Mouse (Mus musculus) brain, embryonic 18.5 days (tissue): ENCODE results near the gene Msl1.
A peak's percentile ranks its signal among the peaks of the same experiment; 100 is the strongest.

Source experiments
- DNase-seq: peaks from one replicate; pipeline ENCODE4 v3.0.0-alpha.2; 2012; ENCODE audit warnings: low read depth, low spot score

The Msl1 gene

DNA sequence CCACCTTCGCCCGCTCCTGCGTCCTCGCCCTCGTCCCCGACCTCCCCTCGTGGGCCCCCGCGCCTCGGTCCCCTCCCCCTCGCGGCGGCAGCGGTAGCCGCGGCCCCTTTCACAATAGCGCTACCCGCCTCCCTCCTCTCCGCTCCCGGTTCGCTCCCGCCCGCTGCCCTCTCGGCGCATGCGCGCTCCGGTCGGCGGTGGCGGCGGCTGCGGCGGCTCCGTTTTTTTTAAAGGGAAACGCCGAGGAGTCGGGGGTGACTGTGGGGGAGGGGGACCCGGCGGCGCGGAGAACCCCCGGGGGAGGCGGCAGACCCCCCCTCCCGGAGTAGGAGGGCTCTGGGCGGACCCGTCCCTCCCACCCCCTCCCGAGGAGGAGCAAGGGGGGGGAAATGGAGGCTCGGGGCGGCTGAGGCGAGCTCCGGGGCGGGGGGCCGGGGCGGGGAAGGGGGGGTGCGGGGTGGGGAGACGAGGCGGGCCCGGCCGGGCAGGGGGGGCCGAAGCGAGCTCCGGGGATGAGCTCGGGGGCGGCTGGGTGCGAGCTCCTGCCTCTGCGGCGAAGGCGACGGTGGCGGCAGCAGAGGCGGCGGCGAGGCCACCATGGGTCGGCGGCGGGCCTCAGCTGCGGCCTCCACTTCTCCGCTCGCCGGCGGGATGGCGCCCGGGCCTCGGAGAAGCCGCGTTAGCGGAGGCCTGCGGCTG, at the start of gene Msl1:
Msl1 (plus strand) TSS at position 502 of the 699 bp plus-strand sequence.
- DNase-seq: peak; percentile 79

DNA sequence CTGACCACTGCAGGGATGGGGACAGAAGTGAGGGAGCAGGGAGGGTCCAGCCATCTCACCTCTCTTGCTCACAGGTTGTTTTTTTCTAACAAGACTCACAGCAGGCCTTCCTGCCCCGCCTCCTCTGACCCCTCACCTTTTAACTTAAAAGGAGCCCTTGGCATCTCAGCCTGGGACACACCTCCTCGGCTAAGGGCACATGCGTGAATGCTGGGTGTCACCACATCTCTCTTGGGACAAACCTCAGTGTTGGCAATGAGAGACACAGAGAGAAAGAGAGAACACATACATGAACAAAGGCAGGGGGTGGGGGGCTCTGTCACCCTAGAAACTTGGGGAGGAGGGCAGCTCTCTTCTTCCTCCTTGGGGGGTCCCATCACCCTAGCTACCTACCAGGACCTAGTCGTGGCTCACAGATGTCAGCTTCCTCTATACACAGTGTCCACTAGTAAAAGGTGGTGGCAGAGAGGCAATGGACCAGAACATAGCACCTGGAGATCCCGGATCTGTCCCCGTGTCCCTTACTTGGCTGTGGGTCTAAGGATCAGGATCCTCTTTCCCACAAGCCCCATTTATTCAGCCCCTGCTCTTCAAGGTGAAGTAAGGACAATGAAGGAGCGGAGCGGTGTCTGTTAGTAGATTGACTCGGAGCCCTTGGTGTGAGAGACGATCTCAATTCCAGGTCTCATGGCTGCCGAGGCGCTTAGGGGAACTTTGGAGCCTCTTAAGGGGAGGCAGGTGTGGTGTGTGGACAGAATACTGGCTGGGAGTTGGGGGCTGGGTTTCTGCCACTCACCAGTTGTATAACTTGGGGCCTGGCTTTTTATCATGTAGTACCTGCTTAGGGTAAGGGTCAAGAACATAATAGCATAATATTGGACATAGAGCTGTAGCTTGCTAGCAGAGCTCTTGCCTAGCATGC, 49.1 kb upstream of the Msl1 start:
- no peak for DNase-seq

DNA sequence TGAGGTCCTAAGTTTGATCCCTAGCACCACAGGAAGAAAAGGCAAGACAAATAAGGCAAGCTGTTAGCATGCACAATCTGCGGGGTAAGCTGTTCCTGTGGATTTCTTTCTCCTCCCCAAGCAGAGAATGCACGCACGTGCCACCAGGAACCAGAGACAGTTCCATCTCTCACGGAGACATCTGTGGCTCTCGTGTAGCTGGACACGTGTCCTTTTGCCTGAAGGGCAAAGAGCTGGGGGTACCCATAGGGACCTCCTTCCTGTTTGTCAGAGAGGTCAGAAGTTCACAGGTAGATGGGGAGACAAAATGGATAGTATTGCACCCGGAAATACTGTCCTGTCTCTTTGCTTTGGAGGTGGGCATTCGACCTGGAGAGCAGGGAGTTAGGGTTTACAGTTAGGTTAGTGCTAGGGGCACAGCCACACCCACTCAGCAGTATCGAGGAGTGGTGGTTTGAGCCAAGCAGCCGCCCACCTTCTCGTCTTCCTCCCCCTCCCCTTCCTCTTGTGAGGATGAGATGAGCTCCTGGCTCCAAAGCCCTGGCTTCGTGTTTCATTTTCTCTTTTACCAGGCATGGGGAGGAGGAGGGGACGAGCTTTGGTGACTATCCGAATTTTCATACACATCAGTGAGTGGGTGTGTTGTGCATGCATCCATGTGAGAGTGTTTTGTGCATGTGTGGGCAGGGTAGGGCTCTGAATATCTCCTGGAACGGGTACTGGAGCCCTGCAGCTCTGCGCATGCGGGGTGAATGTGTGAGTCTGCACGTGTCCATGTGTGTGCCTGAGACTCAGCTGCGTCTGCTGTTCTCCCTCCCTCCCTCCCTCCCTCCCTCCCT, 48.2 kb upstream of the Msl1 start:
- DNase-seq: peak; percentile 88

DNA sequence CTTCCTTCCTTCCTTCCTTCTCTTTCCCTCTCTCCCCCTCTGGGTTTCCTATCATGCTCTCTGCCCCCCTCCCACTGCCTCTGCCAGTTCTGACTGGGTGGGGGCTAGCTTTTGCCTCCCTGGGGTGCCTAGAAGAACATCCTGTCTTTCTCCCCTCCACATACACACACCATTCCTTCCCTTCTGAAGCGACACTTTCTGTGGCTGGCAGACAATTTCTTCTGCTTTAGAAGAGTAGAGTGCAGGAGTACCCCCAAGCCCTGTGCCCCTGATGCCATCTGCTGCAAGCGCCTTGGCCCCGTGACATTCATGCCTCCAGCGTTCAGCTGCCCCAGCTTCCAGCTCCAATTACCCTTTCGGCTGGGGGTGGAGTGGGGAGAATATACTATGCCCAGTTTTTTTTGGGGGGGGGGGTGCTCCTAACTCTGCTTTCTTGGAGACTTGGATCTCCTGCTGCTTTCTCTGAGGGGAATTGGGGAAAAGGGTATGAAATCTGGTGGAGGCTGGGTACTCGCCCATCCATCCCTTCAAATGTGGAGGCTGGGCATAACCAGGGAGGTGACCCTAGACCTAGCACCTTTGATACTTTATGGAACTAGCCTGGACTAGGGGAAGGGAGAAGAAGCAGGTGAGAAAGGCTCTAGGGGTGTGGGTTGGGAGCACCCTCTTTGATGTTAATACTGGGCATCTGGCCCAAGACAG, 47.4 kb upstream of the Msl1 start:
- no peak for DNase-seq

DNA sequence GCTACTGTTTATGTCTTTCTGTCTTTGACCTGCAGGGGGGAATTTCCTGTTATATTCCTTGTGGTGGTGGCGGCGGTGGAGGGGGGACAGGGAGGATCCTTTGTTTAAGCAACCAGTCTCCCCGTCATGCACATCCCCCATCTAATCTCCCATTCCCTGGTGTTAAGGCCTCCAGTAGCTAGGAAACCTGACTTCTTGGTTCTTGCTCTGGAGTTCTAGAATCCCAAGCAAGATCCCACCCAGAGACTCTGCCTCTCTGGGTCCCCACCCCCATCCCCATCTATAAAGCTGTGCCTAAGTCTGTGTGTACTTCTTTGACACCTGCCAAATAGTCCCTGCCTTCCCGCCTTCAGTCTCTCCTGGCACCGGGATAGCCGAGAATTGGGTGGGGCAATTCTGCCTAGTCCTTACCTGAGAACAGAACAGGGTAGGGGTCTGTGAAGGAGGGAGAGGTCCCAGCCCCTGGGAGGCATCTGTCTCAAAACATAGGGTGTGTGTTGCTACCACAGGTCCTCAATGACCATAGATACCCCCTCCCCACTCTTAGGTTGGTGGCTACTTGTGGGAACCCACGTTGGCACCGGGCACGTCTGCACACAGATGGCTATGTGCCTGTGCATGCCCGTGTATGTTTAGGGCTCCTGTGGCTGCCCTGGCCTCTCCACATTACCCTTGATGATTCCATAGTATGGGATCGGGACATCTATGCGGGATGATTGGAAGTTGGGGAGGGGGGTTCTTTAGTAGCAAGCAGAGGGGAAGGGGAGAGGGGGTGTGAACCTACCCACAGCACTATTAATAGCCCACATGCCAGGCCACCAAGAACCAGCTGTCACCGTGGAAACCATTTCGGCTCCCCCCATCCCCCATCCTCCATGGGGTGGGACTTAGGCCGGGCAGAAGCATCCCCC, 46.6 kb upstream of the Msl1 start:
- DNase-seq: no peak

DNA sequence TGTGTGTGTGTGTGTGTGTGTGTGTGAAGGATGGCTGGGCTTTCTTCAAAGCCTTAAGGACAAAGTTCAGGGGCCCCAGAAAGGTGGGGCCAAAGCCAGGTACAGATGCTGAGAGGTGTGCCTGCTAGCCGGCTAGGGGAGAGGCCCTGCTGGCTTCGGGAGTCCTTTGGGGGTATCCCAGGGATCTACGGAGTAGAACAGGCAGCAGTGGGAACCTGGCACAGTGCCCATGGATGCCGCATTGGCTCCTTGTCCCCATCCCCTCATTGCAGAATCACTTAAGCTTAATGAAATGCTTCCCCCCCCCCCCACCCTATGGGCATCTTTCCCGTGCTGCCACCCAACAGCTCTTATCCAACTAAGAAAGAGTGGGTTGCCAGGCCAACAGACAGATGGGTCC, 45.6 kb upstream of the Msl1 start:
- DNase-seq: no peak

DNA sequence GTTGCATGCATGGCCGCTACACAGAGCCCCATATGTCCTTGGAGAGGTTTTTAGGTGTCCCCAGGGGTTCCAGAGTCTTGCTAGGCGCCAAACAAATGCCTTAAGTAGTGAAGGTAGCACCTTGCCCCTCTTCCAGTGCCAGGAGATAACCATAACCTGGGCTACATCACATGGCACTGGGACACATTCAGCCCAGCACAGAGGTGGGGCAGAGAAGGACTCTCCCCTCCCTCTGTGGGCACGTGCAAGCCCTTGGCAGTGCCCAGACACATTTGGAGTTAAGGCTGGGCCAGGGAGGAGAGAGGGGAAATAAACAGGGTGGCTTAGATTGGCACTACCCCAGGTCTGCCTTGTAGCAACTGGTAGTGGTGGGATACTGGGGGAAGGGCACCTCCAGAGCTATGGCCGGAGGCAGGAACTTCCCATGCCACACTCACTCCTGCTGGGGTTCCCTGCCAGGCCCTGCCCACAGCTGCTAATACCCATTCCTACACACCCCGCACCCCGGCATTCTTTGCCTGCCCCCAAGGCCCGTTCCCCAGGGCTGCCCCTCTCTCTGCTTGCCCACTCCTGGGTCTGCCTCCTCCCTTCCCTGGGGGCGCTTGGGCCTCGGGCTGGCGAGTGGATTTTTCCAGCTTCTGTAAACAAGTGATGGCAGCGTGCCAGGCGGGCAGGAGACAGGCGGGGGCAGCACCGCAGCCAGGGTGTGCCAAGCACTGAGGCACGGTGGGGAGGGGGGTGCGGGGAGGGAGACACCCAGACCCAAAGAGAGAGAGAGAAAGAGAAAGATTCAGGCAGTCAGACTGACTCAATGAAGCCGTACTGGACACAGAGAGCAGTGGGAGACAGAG, 44.7 kb upstream of the Msl1 start:
- no peak for DNase-seq

DNA sequence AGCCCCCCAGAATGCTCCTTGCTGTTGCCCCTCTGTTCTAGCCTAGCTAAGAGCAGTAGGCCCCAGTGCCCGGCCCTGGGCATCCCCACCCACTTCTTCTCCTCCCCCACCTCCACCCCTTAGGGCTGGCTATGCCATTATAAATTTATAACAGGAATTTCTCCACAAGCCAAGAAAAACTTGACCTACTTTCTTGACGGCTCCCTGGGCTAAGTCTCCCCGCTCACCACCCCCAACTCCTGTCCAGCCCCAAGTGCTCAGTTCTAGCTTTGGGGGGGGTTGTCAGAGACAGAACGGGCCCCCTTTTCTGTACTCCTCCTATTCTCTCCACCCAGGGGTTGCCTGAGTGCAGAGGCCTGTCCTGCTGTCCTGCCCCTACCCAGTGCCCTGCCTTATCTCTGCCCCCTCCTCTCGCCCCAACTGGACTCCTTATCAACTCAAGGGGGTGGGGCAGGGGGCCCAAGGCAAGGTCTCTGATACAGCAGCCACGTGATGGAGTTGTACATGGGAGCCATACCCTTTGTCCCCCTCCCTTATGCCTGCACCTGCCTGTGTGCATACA, 44.0 kb upstream of the Msl1 start:
- no peak for DNase-seq

DNA sequence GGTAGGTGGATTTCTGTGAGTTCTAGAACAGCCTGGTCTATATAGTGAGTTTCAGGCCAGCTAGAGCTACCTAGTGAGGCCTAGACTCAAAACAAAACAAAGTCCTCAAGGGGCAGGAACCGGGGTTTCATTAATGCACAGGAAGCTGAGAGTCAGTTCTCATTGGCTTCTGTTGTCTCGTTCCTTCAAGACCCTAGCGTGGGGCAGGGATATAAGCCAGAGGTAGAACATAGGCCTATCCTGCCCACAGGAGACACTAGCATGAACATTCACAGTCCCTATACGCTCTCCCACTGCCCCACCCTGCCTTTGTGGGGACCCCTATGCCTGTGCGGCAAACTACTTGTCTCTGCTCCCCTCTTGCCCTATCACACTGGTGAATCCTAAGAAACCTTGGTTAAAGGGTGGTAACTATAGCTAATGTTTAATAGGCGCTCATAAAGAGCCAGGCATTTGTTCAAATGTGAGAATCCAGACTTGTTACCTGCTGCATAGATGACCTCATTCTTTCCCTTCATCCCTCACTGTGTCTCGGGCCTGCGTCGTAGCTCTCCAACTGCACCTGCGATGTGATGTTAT, 42.7 kb upstream of the Msl1 start:
- no peak for DNase-seq

DNA sequence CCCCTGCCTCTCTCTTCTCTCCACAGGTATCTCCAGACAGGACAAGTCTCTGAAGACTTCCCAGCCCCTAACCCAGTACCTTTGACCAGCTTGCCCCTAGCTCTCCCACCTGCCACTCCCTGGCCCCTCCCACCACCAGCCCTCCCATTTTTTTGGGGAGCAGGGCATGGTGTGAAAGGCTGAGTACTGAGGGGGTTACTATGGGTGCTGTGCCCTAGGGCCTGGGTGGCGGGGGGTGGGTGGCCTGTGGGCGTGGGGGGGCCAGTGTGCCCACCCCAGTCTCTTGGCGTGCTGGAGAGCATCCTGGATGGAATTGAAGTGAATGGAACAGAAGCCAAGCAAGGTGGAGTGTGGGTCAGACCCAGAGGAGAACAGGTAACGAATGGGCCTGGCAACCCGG, 42.1 kb upstream of the Msl1 start:
- no peak for DNase-seq

DNA sequence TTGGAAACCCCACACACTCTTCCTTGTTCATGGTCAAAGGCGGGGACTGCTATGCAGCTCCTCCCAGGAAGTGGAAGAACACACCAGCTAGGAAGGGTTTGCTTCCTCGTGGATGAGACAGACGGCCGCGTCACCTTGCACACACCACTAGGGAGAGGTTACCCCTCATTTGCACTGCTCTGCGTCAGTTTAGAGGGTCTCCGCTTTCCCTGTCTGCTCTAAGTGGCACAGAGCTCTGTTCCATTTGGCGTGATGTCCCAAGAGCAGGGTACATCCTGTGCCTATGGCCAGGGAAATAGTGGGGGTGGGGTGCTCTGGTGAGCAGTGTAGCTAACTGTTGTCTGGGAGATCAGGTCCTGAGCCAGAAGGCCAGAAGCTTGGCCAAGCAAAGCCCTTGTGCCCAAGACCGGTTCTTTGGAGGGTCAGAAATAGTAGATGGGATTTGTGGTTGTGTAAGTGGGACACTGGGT, 41.1 kb upstream of the Msl1 start:
- no peak for DNase-seq

DNA sequence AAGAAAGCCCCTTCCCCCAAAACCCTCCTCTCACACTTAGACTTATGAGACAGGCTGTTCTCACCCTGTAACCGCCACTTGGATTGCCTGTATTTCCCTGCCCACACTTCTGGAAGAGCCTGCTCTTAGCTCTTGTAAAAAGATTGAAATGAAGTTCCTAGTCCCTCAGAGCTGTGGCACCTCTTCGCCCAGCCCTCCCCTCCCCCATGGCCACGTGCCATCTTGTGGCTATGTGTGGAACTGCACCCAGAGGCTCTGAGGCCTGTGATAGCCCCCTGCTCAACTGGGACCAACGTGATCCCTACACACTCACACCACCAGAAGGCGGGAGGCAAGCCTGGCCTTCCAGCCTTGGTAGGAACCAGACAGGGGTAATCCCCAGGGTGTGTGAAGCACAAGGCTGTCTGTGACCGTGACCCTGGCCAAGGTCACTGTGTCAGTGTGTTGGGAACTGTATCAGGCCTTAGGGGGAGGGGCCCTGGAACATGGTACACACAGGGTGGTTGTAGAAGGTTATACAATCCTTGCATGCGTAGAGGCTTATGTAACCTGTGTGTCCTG, 40.6 kb upstream of the Msl1 start:
- DNase-seq: no peak

DNA sequence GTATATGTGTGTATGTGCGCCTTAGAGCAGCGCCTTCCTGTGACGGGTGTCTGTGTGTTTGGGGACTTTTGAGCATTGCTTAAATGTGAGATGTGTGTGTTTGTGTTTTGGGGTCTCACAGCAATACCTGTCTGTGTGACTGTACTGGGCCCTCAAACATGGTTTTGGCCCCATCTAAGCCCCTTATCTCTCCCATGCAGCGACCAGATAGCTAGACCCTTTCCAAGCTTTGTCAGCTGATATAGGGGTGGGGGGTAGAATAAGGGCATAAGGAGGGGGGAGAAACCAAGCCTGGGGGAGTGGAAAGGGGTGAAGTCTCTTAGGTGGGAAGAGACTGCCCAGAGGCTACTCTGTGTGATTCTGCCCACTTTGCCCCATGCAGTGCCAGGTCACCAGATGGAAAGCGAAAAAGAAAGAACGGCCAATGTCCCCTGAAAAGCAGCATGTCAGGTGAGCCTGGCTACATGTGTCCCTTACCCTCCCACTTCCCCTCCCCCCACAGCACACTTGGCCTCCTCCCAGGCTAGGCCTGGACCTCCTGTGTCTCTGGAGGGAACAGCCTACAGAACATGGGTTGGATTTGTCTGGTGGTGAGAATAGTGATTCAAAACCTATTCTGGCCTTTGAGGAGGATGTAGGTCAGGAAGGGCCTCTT, 39.5 kb upstream of the Msl1 start:
- DNase-seq: no peak

DNA sequence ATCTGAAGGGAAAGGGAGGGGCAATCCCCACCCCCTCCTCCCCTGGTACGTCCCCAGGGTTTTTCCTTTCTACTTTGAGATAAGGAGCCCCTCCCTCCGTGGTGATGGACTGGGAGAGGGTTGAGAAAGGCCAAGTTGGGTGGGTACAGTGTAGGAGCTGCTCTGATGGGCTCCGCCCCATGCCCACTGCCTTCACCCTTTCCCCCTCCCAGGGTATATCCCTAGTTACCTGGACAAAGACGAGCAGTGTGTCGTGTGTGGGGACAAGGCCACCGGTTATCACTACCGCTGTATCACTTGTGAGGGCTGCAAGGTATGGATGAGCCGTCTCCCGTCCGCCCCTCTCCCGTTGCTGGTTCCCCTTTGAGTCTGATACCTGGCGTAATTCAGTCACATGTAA, 38.6 kb upstream of the Msl1 start:
- no peak for DNase-seq

DNA sequence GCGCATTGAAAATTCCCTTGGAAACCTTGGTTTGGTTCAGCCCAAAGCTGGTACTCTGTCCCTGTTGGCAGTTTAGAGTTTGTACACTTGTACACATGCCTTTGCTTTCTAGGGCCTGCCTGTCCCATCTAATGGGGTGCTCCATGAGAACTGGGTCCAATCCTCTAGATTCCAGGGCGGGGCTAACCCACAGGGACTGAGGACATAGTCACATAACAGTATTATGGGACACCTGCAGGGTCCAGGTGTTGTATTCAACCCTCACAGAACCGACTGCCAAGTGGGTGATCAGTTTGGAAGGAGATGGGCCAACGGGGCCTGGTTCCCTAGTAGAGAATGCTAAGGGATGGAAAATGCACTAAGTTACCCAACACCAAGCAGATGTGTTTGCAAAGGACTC, 33.4 kb upstream of the Msl1 start:
- DNase-seq: no peak

DNA sequence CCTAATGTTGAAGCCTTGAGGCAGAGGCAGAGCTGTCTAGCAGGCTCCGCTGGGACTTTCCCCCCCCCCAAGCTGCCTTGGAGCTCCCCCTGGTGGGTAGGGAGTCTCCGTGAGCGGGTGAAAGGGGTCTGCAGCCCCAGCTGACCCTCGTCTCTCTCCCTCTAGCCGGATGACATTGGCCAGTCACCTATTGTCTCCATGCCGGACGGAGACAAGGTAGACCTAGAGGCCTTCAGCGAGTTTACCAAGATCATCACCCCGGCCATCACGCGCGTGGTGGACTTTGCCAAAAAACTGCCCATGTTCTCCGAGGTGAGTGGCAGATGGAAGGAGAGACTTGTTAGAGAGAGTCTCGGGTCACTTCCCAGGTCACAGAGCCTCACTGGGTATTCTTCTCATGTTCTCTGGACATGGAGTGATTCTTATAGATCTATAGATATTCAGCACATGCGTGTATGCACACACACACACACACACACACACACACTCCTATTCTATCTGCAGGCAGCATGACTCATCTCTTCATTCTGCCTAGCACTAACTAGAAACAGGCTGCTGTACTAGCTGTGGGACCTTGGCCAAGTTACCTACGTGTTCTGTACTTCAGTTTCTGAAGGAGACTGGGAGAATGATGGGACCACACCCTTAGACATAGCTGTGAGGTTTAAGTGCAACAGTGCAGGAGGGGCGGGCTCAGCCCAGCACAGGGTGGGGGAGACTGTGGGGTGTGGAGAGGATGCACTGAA, 32.4 kb upstream of the Msl1 start:
- no peak for DNase-seq

DNA sequence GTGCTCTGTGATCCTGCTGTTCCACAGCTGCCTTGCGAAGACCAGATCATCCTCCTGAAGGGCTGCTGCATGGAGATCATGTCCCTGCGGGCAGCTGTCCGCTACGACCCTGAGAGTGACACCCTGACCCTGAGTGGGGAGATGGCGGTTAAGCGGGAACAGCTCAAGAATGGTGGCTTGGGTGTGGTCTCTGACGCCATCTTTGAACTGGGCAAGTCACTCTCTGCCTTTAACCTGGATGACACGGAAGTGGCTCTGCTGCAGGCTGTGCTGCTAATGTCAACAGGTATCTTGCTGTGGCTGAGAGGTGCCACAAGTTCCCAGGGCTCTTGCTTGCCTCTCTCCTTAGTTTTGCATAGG, 31.8 kb upstream of the Msl1 start:
- no peak for DNase-seq
